Mouse (Mus musculus): Measurements from ENCODE around the gene Prkrip1. TPM values are rescaled to one million over a fixed set of nuclear protein-coding genes. Genes with fewer than 3 reads are reported as not detected.
A peak's percentile ranks its signal among the peaks of the same experiment; 100 is the strongest.
"Not testable (repeated sequence)": the region's sequence is repeated elsewhere in the genome, so short reads cannot be mapped to it uniquely, and the experiment has no call there.

Gene Prkrip1
- polyA plus RNA-seq, 1 experiment from 2014 or later = 74.0 TPM

- WGBS = 77% methylated on average over 5 of the region's 5 CpGs
- not testable (repeated sequence) for H3K27me3 ChIP-seq; ATAC-seq; H3K4me2 ChIP-seq; H3K4me3 ChIP-seq; H3K27ac ChIP-seq; H3K36me3 ChIP-seq (ENCODE audit: poor library complexity, severe bottlenecking); H3K9me3 ChIP-seq (replicated peaks); H3K4me1 ChIP-seq; H3K9ac ChIP-seq
These were observed 49.6 kb downstream of the Prkrip1 start for GRCm38 (mm10) chr5:136149134-136149576.

- ATAC-seq = no peak
- H3K4me2 ChIP-seq = no peak overlapping the region
- no peaks in the 10 kb centered on the region for H3K9me3 ChIP-seq (replicated peaks)
- H3K4me1 ChIP-seq = no peaks in the 10 kb centered on the region
- no peak overlapping the region for H3K27ac ChIP-seq
- no peak overlapping the region for H3K4me3 ChIP-seq
- H3K27me3 ChIP-seq = no peaks in the 10 kb centered on the region
- no peaks in the 10 kb centered on the region for H3K36me3 ChIP-seq (ENCODE audit: poor library complexity, severe bottlenecking)
- no peak overlapping the region for H3K9ac ChIP-seq
- 75% methylated on average over 8 of the region's 8 CpGs for WGBS
These were observed 51.1 kb downstream of the Prkrip1 start for GRCm38 (mm10) chr5:136147704-136148103.

- H3K9ac ChIP-seq = no peak overlapping the region
- H3K9me3 ChIP-seq (replicated peaks) = no peaks in the 10 kb centered on the region
- H3K4me3 ChIP-seq = no peak overlapping the region
- peaks cover 7% of the 10 kb centered on the region for H3K36me3 ChIP-seq (ENCODE audit: poor library complexity, severe bottlenecking)
- H3K27ac ChIP-seq = no peak overlapping the region
- 91% methylated on average over 1 of the region's 1 CpGs for WGBS
- no peak overlapping the region for H3K4me2 ChIP-seq
- H3K27me3 ChIP-seq = no peaks in the 10 kb centered on the region
- no peak for ATAC-seq
- no peaks in the 10 kb centered on the region for H3K4me1 ChIP-seq
These were observed 51.8 kb downstream of the Prkrip1 start for GRCm38 (mm10) chr5:136146936-136147335.

GRCm38 (mm10) chr5:136144606-136145430, 53.9 kb downstream of the Prkrip1 start:
- no peak overlapping the region for H3K27ac ChIP-seq
- no peaks in the 10 kb centered on the region for H3K27me3 ChIP-seq
- peaks cover 28% of the 10 kb centered on the region for H3K36me3 ChIP-seq (ENCODE audit: poor library complexity, severe bottlenecking)
- ATAC-seq = no peak
- WGBS = 84% methylated on average over 12 of the region's 12 CpGs
- H3K9me3 ChIP-seq (replicated peaks) = no peaks in the 10 kb centered on the region
- H3K4me2 ChIP-seq = no peak overlapping the region
- no peaks in the 10 kb centered on the region for H3K4me1 ChIP-seq
- no peak overlapping the region for H3K9ac ChIP-seq
- H3K4me3 ChIP-seq = no peak overlapping the region

GRCm38 (mm10) chr5:136143161-136143755, 55.5 kb downstream of the Prkrip1 start:
- ATAC-seq = no peak
- no peak overlapping the region for H3K9ac ChIP-seq
- no peak overlapping the region for H3K4me3 ChIP-seq
- no peaks in the 10 kb centered on the region for H3K27me3 ChIP-seq
- no peaks in the 10 kb centered on the region for H3K4me1 ChIP-seq
- no peak overlapping the region for H3K4me2 ChIP-seq
- no peak overlapping the region for H3K27ac ChIP-seq
- H3K36me3 ChIP-seq (ENCODE audit: poor library complexity, severe bottlenecking) = peaks cover 34% of the 10 kb centered on the region
- WGBS = 90% methylated on average over 6 of the region's 6 CpGs
- H3K9me3 ChIP-seq (replicated peaks) = no peaks in the 10 kb centered on the region

GRCm38 (mm10) chr5:136142746-136143145, 56.0 kb downstream of the Prkrip1 start:
- WGBS = 91% methylated on average over 5 of the region's 5 CpGs
- no peaks in the 10 kb centered on the region for H3K27me3 ChIP-seq
- H3K27ac ChIP-seq = no peak overlapping the region
- no peak overlapping the region for H3K4me3 ChIP-seq
- no peak for ATAC-seq
- H3K9ac ChIP-seq = no peak overlapping the region
- H3K36me3 ChIP-seq (ENCODE audit: poor library complexity, severe bottlenecking) = peaks cover 34% of the 10 kb centered on the region
- H3K9me3 ChIP-seq (replicated peaks) = no peaks in the 10 kb centered on the region
- H3K4me1 ChIP-seq = no peaks in the 10 kb centered on the region
- H3K4me2 ChIP-seq = no peak overlapping the region

- WGBS = 93% methylated on average over 10 of the region's 10 CpGs
- no peaks in the 10 kb centered on the region for H3K27me3 ChIP-seq
These were observed 58.7 kb downstream of the Prkrip1 start for GRCm38 (mm10) chr5:136140057-136140482.

GRCm38 (mm10) chr5:136139393-136139792, 59.4 kb downstream of the Prkrip1 start:
- Histone ChIP-seq H3K9ac (no peak overlapping the region), H3K36me3 (ENCODE audit: poor library complexity, severe bottlenecking) (peaks cover 34% of the 10 kb centered on the region), H3K4me1 (peaks cover 24% of the 10 kb centered on the region), H3K4me2 (no peak overlapping the region), H3K4me3 (no peak overlapping the region), H3K27ac (no peak overlapping the region), H3K27me3 (no peaks in the 10 kb centered on the region), H3K9me3 (replicated peaks) (no peaks in the 10 kb centered on the region)
- WGBS = 94% methylated on average over 13 of the region's 13 CpGs
- ATAC-seq = no peak

More at GRCm38 (mm10) chr5:136140057-136140482, 58.7 kb downstream of the Prkrip1 start:
- no peak overlapping the region for H3K4me3 ChIP-seq
- H3K36me3 ChIP-seq (ENCODE audit: poor library complexity, severe bottlenecking) = peaks cover 34% of the 10 kb centered on the region
- ATAC-seq = no peak
- no peak overlapping the region for H3K9ac ChIP-seq
- no peak overlapping the region for H3K27ac ChIP-seq
- no peaks in the 10 kb centered on the region for H3K9me3 ChIP-seq (replicated peaks)
- H3K4me2 ChIP-seq = no peak overlapping the region
- H3K4me1 ChIP-seq = peaks cover 17% of the 10 kb centered on the region

- H3K9ac ChIP-seq = no peak overlapping the region
- 76% methylated on average over 13 of the region's 13 CpGs for WGBS
- no peak for ATAC-seq
- H3K4me1 ChIP-seq = peaks cover 25% of the 10 kb centered on the region
- H3K27ac ChIP-seq = no peak overlapping the region
- no peaks in the 10 kb centered on the region for H3K27me3 ChIP-seq
- no peak overlapping the region for H3K4me2 ChIP-seq
- no peak overlapping the region for H3K4me3 ChIP-seq
- H3K9me3 ChIP-seq (replicated peaks) = no peaks in the 10 kb centered on the region
- peaks cover 49% of the 10 kb centered on the region for H3K36me3 ChIP-seq (ENCODE audit: poor library complexity, severe bottlenecking)
These were observed 61.0 kb downstream of the Prkrip1 start for GRCm38 (mm10) chr5:136137658-136138274.

- H3K27me3 ChIP-seq = no peaks in the 10 kb centered on the region
- peak; percentile 6; the same call in 1 of the 2 replicates for ATAC-seq
- peaks cover 50% of the 10 kb centered on the region for H3K36me3 ChIP-seq (ENCODE audit: poor library complexity, severe bottlenecking)
- no peaks in the 10 kb centered on the region for H3K9me3 ChIP-seq (replicated peaks)
- H3K27ac ChIP-seq = no peak overlapping the region
- H3K4me3 ChIP-seq = peak overlapping the region; percentile 77
- 9% methylated on average over 20 of the region's 20 CpGs for WGBS
- H3K4me2 ChIP-seq = peak overlapping the region; percentile 81
- peaks cover 25% of the 10 kb centered on the region for H3K4me1 ChIP-seq
- H3K9ac ChIP-seq = peak overlapping the region; percentile 85
These were observed 62.3 kb downstream of the Prkrip1 start for GRCm38 (mm10) chr5:136136292-136136990.

- under 1% methylated on average over 60 of the region's 60 CpGs for WGBS
- Histone ChIP-seq H3K27me3 (no peaks in the 10 kb centered on the region), H3K36me3 (ENCODE audit: poor library complexity, severe bottlenecking) (peaks cover 50% of the 10 kb centered on the region), H3K4me1 (peaks cover 25% of the 10 kb centered on the region), H3K4me3 (peak within 1 kb of the TSS; percentile 77), H3K9ac (peak within 1 kb of the TSS; percentile 85), H3K4me2 (peak within 1 kb of the TSS; percentile 81), H3K27ac (no peak within 1 kb of the TSS; the same call in 1 of the 2 replicates), H3K9me3 (replicated peaks) (no peaks in the 10 kb centered on the region)
- peak; percentile 96 for ATAC-seq
These were observed 63.0 kb downstream of the Prkrip1 start, which contains the start of the genes Lrwd1 and Alkbh4 for GRCm38 (mm10) chr5:136135571-136136291. TSS of gene Lrwd1 (minus strand) at chr5:136136074. TSS of gene Alkbh4 (plus strand) at chr5:136136146.
